Mouse (Mus musculus): ENCODE results near the gene Mzf1. TPM values are rescaled to one million over a fixed set of nuclear protein-coding genes. Genes with fewer than 3 reads are reported as not detected.

The Mzf1 gene
- total and polyA plus RNA-seq, 3 experiments = 0.77 to 2.4 TPM; not detected in 1

- H3K4me3 ChIP-seq (ENCODE audit: control insufficient read depth in 1 of 2, insufficient read depth in 1 of 2, low read depth in 2 of 2, low read length in 2 of 2) = no peak overlapping the region
- no peak for TF ChIP-seq POLR2A (IDR thresholded peaks at IDR 0.05; ENCODE audit: control insufficient read depth in 1 of 2, insufficient read depth in 1 of 2, low read depth in 1 of 2, low read length in 2 of 2, poor library complexity in 1 of 2)
- TF ChIP-seq CHD2 (IDR thresholded peaks at IDR 0.05; ENCODE audit: low read length) = no peak
- no peak for TF ChIP-seq USF2 (IDR thresholded peaks at IDR 0.05; ENCODE audit: borderline replicate concordance in 1 of 2, insufficient read depth in 1 of 2, low read depth in 1 of 2, low read length in 2 of 2)
- TF ChIP-seq ELF1 (IDR thresholded peaks at IDR 0.05; ENCODE audit: low read depth, low read length) = no peak
- no peak for TF ChIP-seq SMC3 (IDR thresholded peaks at IDR 0.05; ENCODE audit: low read depth, low read length)
- no peak for TF ChIP-seq ZNF384 (IDR thresholded peaks at IDR 0.05; ENCODE audit: low read depth, low read length)
- TF ChIP-seq NELFE (IDR thresholded peaks at IDR 0.05; ENCODE audit: low read depth, low read length) = no peak
- no peak for TF ChIP-seq E2F4 (IDR thresholded peaks at IDR 0.05; ENCODE audit: borderline replicate concordance, low read depth, low read length)
- no peak for TF ChIP-seq MYC (IDR thresholded peaks at IDR 0.05; ENCODE audit: low read depth, low read length)
- no peak for TF ChIP-seq RCOR1 (IDR thresholded peaks at IDR 0.05; ENCODE audit: low read depth, low read length)
- no peak for TF ChIP-seq TBP (IDR thresholded peaks at IDR 0.05; ENCODE audit: low read depth, low read length)
- no peak for TF ChIP-seq ZC3H11A (IDR thresholded peaks at IDR 0.05; ENCODE audit: low read depth, low read length)
- TF ChIP-seq USF1 (IDR thresholded peaks at IDR 0.05; ENCODE audit: low read depth, low read length) = no peak
- TF ChIP-seq KAT2A (conservative IDR thresholded peaks at IDR 0.05; ENCODE audit: low read depth, low read length) = no peak
- H3K27ac ChIP-seq (ENCODE audit: control insufficient read depth, low read depth, low read length) = no peak overlapping the region
- no peaks in the 10 kb centered on the region; the same call in 1 of the 2 replicates for H3K79me2 ChIP-seq (ENCODE audit: control insufficient read depth, insufficient read depth, low read length, poor library complexity)
- peaks cover 5 to 11% of the 10 kb centered on the region in 2 experiments; a peak in 3 of 4 replicates for H3K4me1 ChIP-seq (ENCODE audit: control insufficient read depth in 1 of 2, insufficient read depth in 2 of 2, low read length in 2 of 2)
- H3K36me3 ChIP-seq (ENCODE audit: control insufficient read depth in 1 of 2, insufficient read depth in 2 of 2, low read length in 2 of 2) = peaks cover 0 to 7% of the 10 kb centered on the region in 2 experiments; a peak in 2 of 4 replicates
- DNase-seq (ENCODE audit: low read depth, low spot score) = no peak
- H3K9me3 ChIP-seq (replicated peaks; ENCODE audit: insufficient read depth, low read length) = no peaks in the 10 kb centered on the region
- no peaks in the 10 kb centered on the region for H3K27me3 ChIP-seq (ENCODE audit: control insufficient read depth in 1 of 2, insufficient read depth in 2 of 2, low read length in 2 of 2)
- H3K9ac ChIP-seq (ENCODE audit: control insufficient read depth, low read depth, low read length, poor library complexity, severe bottlenecking) = no peak overlapping the region
Measured at GRCm38 (mm10) chr7:13043445-13044253, 10.9 kb downstream of the Mzf1 start.

GRCm38 (mm10) chr7:13043120-13043444 is 11.5 kb downstream of the Mzf1 start:
- no peak for DNase-seq (ENCODE audit: low read depth, low spot score)
- Histone ChIP-seq H3K4me3 (ENCODE audit: control insufficient read depth in 1 of 2, insufficient read depth in 1 of 2, low read depth in 2 of 2, low read length in 2 of 2) (no peak overlapping the region), H3K36me3 (ENCODE audit: control insufficient read depth in 1 of 2, insufficient read depth in 2 of 2, low read length in 2 of 2) (peaks cover 0 to 7% of the 10 kb centered on the region in 2 experiments; a peak in 2 of 4 replicates), H3K27ac (ENCODE audit: control insufficient read depth, low read depth, low read length) (no peak overlapping the region), H3K9me3 (replicated peaks; ENCODE audit: insufficient read depth, low read length) (no peaks in the 10 kb centered on the region), H3K27me3 (ENCODE audit: control insufficient read depth in 1 of 2, insufficient read depth in 2 of 2, low read length in 2 of 2) (no peaks in the 10 kb centered on the region), H3K4me1 (ENCODE audit: control insufficient read depth in 1 of 2, insufficient read depth in 2 of 2, low read length in 2 of 2) (peaks cover 5 to 11% of the 10 kb centered on the region in 2 experiments; a peak in 3 of 4 replicates), H3K79me2 (ENCODE audit: control insufficient read depth, insufficient read depth, low read length, poor library complexity) (peaks cover 3% of the 10 kb centered on the region; the same call in 1 of the 2 replicates), H3K9ac (ENCODE audit: control insufficient read depth, low read depth, low read length, poor library complexity, severe bottlenecking) (no peak overlapping the region)
- TF ChIP-seq ETS1 (IDR thresholded peaks at IDR 0.05; ENCODE audit: low read depth, low read length) (no peak), TAL1 (IDR thresholded peaks at IDR 0.05; ENCODE audit: low read length) (no peak), CHD2 (IDR thresholded peaks at IDR 0.05; ENCODE audit: low read length) (no peak)
